Mouse (Mus musculus) liver, postnatal 0 days (tissue): Measurements from ENCODE around the gene Slfn3. TPM values are rescaled to one million over a fixed set of nuclear protein-coding genes. Genes with fewer than 3 reads are reported as not detected.
"Not testable (repeated sequence)": the region's sequence is repeated elsewhere in the genome, so short reads cannot be mapped to it uniquely, and the experiment has no call there.

ENCODE experiments used
- ATAC-seq: fragments of 200-750 bp; cut with Nextera tagmentation; 2 replicates; pipeline ENCODE4 v1.8.0; 2017; ENCODE audit warnings: mild to moderate bottlenecking, moderate library complexity
- DNase-seq: peaks from one replicate; pipeline ENCODE4 v3.0.0-alpha.2; 2016
- H3K27ac ChIP-seq: fragments of 300-500 bp; sonication (generic); 2 replicates; pipeline ENCODE4 v1.5.1; 2014; ENCODE audit warnings: antibody characterized with exemption, moderate library complexity, mild to moderate bottlenecking, low read depth
- H3K27me3 ChIP-seq: fragments of 300-500 bp; sonication (generic); 2 replicates; pipeline ENCODE4 v1.6.1; 2014; ENCODE audit warnings: low read length, control low read depth, mixed read lengths; ENCODE audit not compliant: insufficient read depth
- H3K36me3 ChIP-seq: fragments of 300-500 bp; sonication (generic); replicated peaks from 2 replicates; pipeline ENCODE4 v1.6.1; 2014; ENCODE audit warnings: mild to moderate bottlenecking, control low read depth, low read length, moderate library complexity, mixed read lengths; ENCODE audit not compliant: insufficient read depth
- H3K4me1 ChIP-seq: fragments of 300-500 bp; sonication (generic); 2 replicates; pipeline ENCODE4 v1.6.1; 2014; ENCODE audit warnings: antibody characterized with exemption, mild to moderate bottlenecking, control low read depth; ENCODE audit not compliant: insufficient read depth
- H3K4me2 ChIP-seq: fragments of 300-500 bp; sonication (generic); 2 replicates; pipeline ENCODE4 v1.6.1; 2014; ENCODE audit warnings: low read depth, mild to moderate bottlenecking, low read length, moderate library complexity, mixed read lengths
- H3K4me3 ChIP-seq: fragments of 300-500 bp; sonication (generic); 2 replicates; pipeline ENCODE4 v1.5.1; 2014; ENCODE audit warnings: low read depth, low read length
- H3K9ac ChIP-seq: fragments of 300-500 bp; sonication (generic); replicated peaks from 2 replicates; pipeline ENCODE4 v1.6.1; 2014; ENCODE audit warnings: mild to moderate bottlenecking, moderate library complexity
- H3K9me3 ChIP-seq: fragments of 300-500 bp; sonication (generic); 2 replicates; pipeline ENCODE4 v1.6.1; 2016; ENCODE audit warnings: mild to moderate bottlenecking, control low read depth, low read length, mixed read lengths
- CTCF ChIP-seq: sonication (generic); IDR thresholded peaks from 2 replicates; pipeline ENCODE4 v1.5.1; 2016; ENCODE audit warnings: antibody characterized with exemption, low read depth
- EP300 ChIP-seq: IDR thresholded peaks from 2 replicates; pipeline ENCODE4 v1.6.1; 2016; ENCODE audit warnings: antibody characterized with exemption, low read depth, mild to moderate bottlenecking
- WGBS: fragments of 180-500 bp; shearing (Covaris S2); extraction: QIAGEN DNeasy Blood & Tissue Kit; methylation state at CpG from one replicate; pipeline ENCODE4 v1.1.7; 2014; ENCODE audit not compliant: insufficient replicate concordance; 5-methylcytosine and 5-hydroxymethylcytosine counted together
- polyA plus RNA-seq: library from polyadenylated mRNA; unstranded; fragments of >200 nt; fragmentation: Nextera tagmentation; extraction: Ambion mirVana; gene quantifications from 2 replicates; pipeline ENCODE4 v1.2.1, GENCODE M21; 2015

The Slfn3 gene
- polyA plus RNA-seq, 1 experiment from 2014 or later = 1.1 TPM

- H3K36me3 ChIP-seq = no peaks in the 10 kb centered on the region
- no peak for TF ChIP-seq CTCF
- TF ChIP-seq EP300 = no peak
- no peak overlapping the region for H3K27ac ChIP-seq
- H3K4me1 ChIP-seq = peaks cover 8% of the 10 kb centered on the region; the same call in 1 of the 2 replicates
- H3K9ac ChIP-seq = no peak overlapping the region
- 54% methylated on average over 1 of the region's 1 CpGs for WGBS
- H3K4me3 ChIP-seq = no peak overlapping the region
- no peaks in the 10 kb centered on the region for H3K9me3 ChIP-seq
- H3K27me3 ChIP-seq = no peaks in the 10 kb centered on the region
- no peak overlapping the region for H3K4me2 ChIP-seq
- DNase-seq (no peak), ATAC-seq (no peak)
These were observed 30.3 kb downstream of the Slfn3 start for GRCm38 (mm10) chr11:83221328-83221877.

GRCm38 (mm10) chr11:83223367-83223766, 32.2 kb downstream of the Slfn3 start:
- peaks cover 15% of the 10 kb centered on the region; the same call in 1 of the 2 replicates for H3K36me3 ChIP-seq
- H3K4me2 ChIP-seq = peak overlapping the region; percentile 78
- no peaks in the 10 kb centered on the region for H3K9me3 ChIP-seq
- H3K4me3 ChIP-seq = peak overlapping the region; percentile 64
- ATAC-seq = peak; percentile 62
- TF ChIP-seq EP300 (peak; percentile 17; the same call in 1 of the 2 replicates), CTCF (no peak)
- peak overlapping the region; percentile 93 for H3K27ac ChIP-seq
- no peaks in the 10 kb centered on the region for H3K27me3 ChIP-seq
- WGBS = 28% methylated on average over 7 of the region's 7 CpGs
- H3K9ac ChIP-seq = peak overlapping the region; percentile 62
- H3K4me1 ChIP-seq = peaks cover 8% of the 10 kb centered on the region; the same call in 1 of the 2 replicates
- DNase-seq = peak; percentile 64

GRCm38 (mm10) chr11:83223793-83224192, 32.7 kb downstream of the Slfn3 start:
- Histone ChIP-seq H3K9ac (peak overlapping the region; percentile 62), H3K27ac (peak overlapping the region; percentile 93), H3K4me2 (peak overlapping the region; percentile 78), H3K4me3 (peak overlapping the region; percentile 64), H3K36me3 (peaks cover 15% of the 10 kb centered on the region; the same call in 1 of the 2 replicates)
- WGBS = 26% methylated on average over 5 of the region's 5 CpGs
- peak; percentile 75 for ATAC-seq
- not testable (repeated sequence) for H3K27me3 ChIP-seq, H3K4me1 ChIP-seq, H3K9me3 ChIP-seq, DNase-seq

- Histone ChIP-seq H3K4me2 (peak overlapping the region; percentile 78), H3K27ac (peak overlapping the region; percentile 93), H3K9ac (peak overlapping the region; percentile 82), H3K4me1 (peaks cover 8% of the 10 kb centered on the region; the same call in 1 of the 2 replicates), H3K9me3 (no peaks in the 10 kb centered on the region), H3K36me3 (peaks cover 15% of the 10 kb centered on the region; the same call in 1 of the 2 replicates), H3K27me3 (no peaks in the 10 kb centered on the region), H3K4me3 (peak overlapping the region; percentile 64)
- DNase-seq (peak; percentile 65), ATAC-seq (peak; percentile 92)
- TF ChIP-seq EP300 = no peak; the same call in none of the 2 replicates
- peak; percentile 66 for TF ChIP-seq CTCF
- 35% methylated on average over 9 of the region's 9 CpGs for WGBS
These were observed 33.1 kb downstream of the Slfn3 start for GRCm38 (mm10) chr11:83224217-83224616.

GRCm38 (mm10) chr11:83224750-83225149, 33.6 kb downstream of the Slfn3 start:
- no peak for DNase-seq
- Histone ChIP-seq H3K36me3 (peaks cover 15% of the 10 kb centered on the region; the same call in 1 of the 2 replicates), H3K27ac (peak overlapping the region; percentile 93), H3K4me1 (peaks cover 8% of the 10 kb centered on the region; the same call in 1 of the 2 replicates), H3K4me3 (peak overlapping the region; percentile 64), H3K9me3 (no peaks in the 10 kb centered on the region), H3K4me2 (peak overlapping the region; percentile 78), H3K27me3 (no peaks in the 10 kb centered on the region), H3K9ac (peak overlapping the region; percentile 82)
- TF ChIP-seq EP300 (no peak), CTCF (no peak)
- 29% methylated on average over 3 of the region's 3 CpGs for WGBS
- peak; percentile 39 for ATAC-seq

GRCm38 (mm10) chr11:83225371-83225960, 34.3 kb downstream of the Slfn3 start:
- H3K27ac ChIP-seq = peak overlapping the region; percentile 93
- H3K27me3 ChIP-seq = no peaks in the 10 kb centered on the region
- peak overlapping the region; percentile 78 for H3K4me2 ChIP-seq
- H3K9me3 ChIP-seq = no peaks in the 10 kb centered on the region
- peaks cover 15% of the 10 kb centered on the region; the same call in 1 of the 2 replicates for H3K36me3 ChIP-seq
- H3K4me3 ChIP-seq = peak overlapping the region; percentile 64
- no peak for TF ChIP-seq CTCF
- no peak for TF ChIP-seq EP300
- DNase-seq (no peak), ATAC-seq (no peak)
- peak overlapping the region; percentile 82 for H3K9ac ChIP-seq
- 70% methylated on average over 9 of the region's 9 CpGs for WGBS
- peaks cover 8% of the 10 kb centered on the region; the same call in 1 of the 2 replicates for H3K4me1 ChIP-seq
